Mouse (Mus musculus) spleen, adult 12 weeks (tissue): ENCODE measurements around the gene Clec4a2.
"Not testable (repeated sequence)": the region's sequence is repeated elsewhere in the genome, so short reads cannot be mapped to it uniquely, and the experiment has no call there.

ENCODE experiments used
- DNase-seq: peaks from one replicate; pipeline ENCODE4 v3.0.0; 2022; ENCODE audit warnings: low spot score

The Clec4a2 gene

GRCm38 (mm10) chr6:123106128-123106527 lies at the start of gene Clec4a2:
TSS of gene Clec4a2 (plus strand) at chr6:123106428.
- not testable (repeated sequence) for DNase-seq

DNA sequence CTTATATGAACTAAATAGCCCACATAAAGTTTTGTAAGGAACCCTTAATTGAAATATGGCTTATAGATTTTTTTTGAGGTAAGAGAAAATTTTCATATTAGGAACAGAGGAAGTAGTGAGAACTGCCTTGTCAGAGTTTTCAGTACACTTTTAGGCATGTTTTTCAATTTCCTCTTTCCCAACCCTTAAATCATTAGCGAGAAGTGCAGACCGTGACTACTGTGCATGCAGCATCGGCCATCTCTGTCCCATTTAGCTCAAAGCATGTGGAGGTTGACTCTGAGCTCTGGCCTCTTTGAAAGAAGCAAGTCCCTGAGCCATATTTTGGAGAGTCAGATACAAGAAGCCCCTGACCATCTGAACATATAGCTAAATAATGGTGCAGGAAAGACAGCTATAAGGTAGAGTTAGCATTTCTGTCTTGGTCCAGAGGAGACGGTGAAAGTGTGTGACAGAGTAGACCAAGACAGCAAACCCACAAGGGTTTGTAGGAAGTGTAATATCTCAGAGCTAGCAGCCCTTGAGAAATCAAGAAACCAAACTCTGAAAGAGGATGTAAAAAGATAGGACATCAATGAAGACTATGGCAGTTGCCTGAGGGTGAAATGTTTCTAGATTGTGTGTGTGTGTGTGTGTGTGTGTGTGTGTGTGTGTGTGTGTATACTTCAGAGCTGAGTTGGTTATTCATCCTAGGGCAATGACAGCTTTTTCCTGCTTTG lies 10.9 kb upstream of the Clec4a2 start:
- no peak for DNase-seq

GRCm38 (mm10) chr6:123123195-123123594 lies 17.0 kb downstream of the Clec4a2 start:
- no peak for DNase-seq

- DNase-seq = no peak
These were observed 20.9 kb downstream of the Clec4a2 start for GRCm38 (mm10) chr6:123127173-123127572.

GRCm38 (mm10) chr6:123137766-123138526 lies 31.7 kb downstream of the Clec4a2 start:
- not testable (repeated sequence) for DNase-seq

DNA sequence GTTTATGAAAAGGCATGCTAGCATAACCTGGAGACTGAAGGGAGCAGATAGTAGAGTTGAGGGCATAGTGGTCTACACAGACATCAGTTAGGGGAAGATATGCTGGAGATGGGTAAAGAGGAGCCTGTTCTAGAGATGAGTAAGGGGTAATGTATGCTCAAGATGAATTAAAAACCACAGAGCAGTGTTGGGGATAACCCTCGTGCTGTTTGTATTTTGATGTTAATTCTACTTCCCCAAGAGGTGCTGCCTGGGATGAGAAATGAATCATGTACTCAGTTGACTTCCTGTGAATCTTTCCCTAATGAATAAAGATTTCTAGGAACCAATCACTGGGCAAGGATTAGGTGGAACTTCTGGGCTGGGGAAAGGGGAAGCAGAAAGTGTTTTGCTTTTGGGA lies 63.9 kb downstream of the Clec4a2 start:
- DNase-seq = no peak

DNA sequence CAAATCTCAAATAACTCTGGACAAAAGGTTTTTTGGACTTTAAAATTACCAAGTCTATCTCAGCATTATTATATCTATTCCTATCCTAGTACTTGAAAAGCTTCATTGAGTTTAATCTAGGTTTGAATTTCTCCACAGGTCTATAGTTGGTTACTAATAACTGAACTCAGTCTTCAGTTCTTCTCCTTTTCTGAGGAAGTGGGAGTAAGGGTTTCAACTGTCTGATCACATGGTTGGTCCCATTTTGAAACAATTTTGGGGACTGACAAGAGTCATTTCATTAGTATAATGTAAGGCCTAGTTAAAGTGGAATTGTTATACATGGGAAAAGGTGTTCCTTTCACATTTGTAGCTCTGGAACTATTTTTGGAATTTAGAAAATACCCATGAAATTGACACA lies 64.8 kb downstream of the Clec4a2 start:
- no peak for DNase-seq

- no peak for DNase-seq
These were observed 66.4 kb downstream of the Clec4a2 start, which contains the start of gene Clec4b2 for GRCm38 (mm10) chr6:123172593-123172992. TSS of gene Clec4b2 (plus strand) at chr6:123172893.

- no peak for DNase-seq
These were observed 69.3 kb downstream of the Clec4a2 start for GRCm38 (mm10) chr6:123175549-123175948.

GRCm38 (mm10) chr6:123184862-123185261 lies 78.6 kb downstream of the Clec4a2 start:
- not testable (repeated sequence) for DNase-seq
